Mouse (Mus musculus) liver, embryonic 12.5 days (tissue): ENCODE data around the gene Bsg. TPM values are rescaled to one million over a fixed set of nuclear protein-coding genes. Genes with fewer than 3 reads are reported as not detected.
A peak's percentile ranks its signal among the peaks of the same experiment; 100 is the strongest.
"Not testable (repeated sequence)": the region's sequence is repeated elsewhere in the genome, so short reads cannot be mapped to it uniquely, and the experiment has no call there.

Experiments used
- ATAC-seq: fragments of 200-750 bp; cut with Nextera tagmentation; 2 replicates; pipeline ENCODE4 v1.8.0; 2017; ENCODE audit warnings: moderate number of reproducible peaks, mild to moderate bottlenecking, moderate library complexity
- H3K27ac ChIP-seq: fragments of 300-500 bp; sonication (generic); 2 replicates; pipeline ENCODE4 v1.5.1; 2016; ENCODE audit warnings: mild to moderate bottlenecking
- H3K27me3 ChIP-seq: fragments of 300-500 bp; sonication (generic); replicated peaks from 2 replicates; pipeline ENCODE4 v1.6.1; 2016; ENCODE audit warnings: mild to moderate bottlenecking, moderate library complexity
- H3K36me3 ChIP-seq: fragments of 300-500 bp; sonication (generic); 2 replicates; pipeline ENCODE4 v1.6.1; 2016; ENCODE audit warnings: mild to moderate bottlenecking, moderate library complexity
- H3K4me1 ChIP-seq: fragments of 300-500 bp; sonication (generic); 2 replicates; pipeline ENCODE4 v1.6.1; 2016
- H3K4me2 ChIP-seq: fragments of 300-500 bp; sonication (generic); 2 replicates; pipeline ENCODE4 v1.6.1; 2016; ENCODE audit warnings: mild to moderate bottlenecking, moderate library complexity
- H3K4me3 ChIP-seq: fragments of 300-500 bp; sonication (generic); 2 replicates; pipeline ENCODE4 v1.5.1; 2016; ENCODE audit warnings: mild to moderate bottlenecking, moderate library complexity
- H3K9ac ChIP-seq: fragments of 300-500 bp; sonication (generic); 2 replicates; pipeline ENCODE4 v1.6.1; 2016; ENCODE audit warnings: mild to moderate bottlenecking, moderate library complexity
- H3K9me3 ChIP-seq: fragments of 300-500 bp; sonication (generic); replicated peaks from 2 replicates; pipeline ENCODE4 v1.6.1; 2016; ENCODE audit warnings: mild to moderate bottlenecking, moderate library complexity
- WGBS: fragments of 180-500 bp; shearing (Covaris S2); methylation state at CpG from one replicate; pipeline ENCODE4 v1.1.7; 2016; ENCODE audit not compliant: insufficient replicate concordance; 5-methylcytosine and 5-hydroxymethylcytosine counted together
- polyA plus RNA-seq: library from polyadenylated mRNA; unstranded; fragments of >200 nt; fragmentation: Nextera tagmentation; extraction: Ambion mirVana; gene quantifications from 2 replicates; pipeline ENCODE4 v1.2.1, GENCODE M21; 2016

Bsg gene
- polyA plus RNA-seq, 1 experiment from 2014 or later, result 1,045 TPM

GRCm38 (mm10) chr10:79740863-79741262, 36.6 kb downstream of the Bsg start:
- peaks cover 12% of the 10 kb centered on the region; the same call in 1 of the 2 replicates for H3K9me3 ChIP-seq
- 79% methylated on average over 11 of the region's 11 CpGs for WGBS
- H3K4me2 ChIP-seq, result no peak overlapping the region
- no peak overlapping the region for H3K9ac ChIP-seq
- no peak overlapping the region for H3K4me3 ChIP-seq
- peaks cover 8% of the 10 kb centered on the region for H3K4me1 ChIP-seq
- peaks cover 85% of the 10 kb centered on the region for H3K36me3 ChIP-seq
- no peak for ATAC-seq
- H3K27ac ChIP-seq, result no peak overlapping the region
- peaks cover 4% of the 10 kb centered on the region; the same call in 1 of the 2 replicates for H3K27me3 ChIP-seq

GRCm38 (mm10) chr10:79743161-79743560, 38.9 kb downstream of the Bsg start:
- H3K27me3 ChIP-seq, result no peaks in the 10 kb centered on the region
- 0 out of 2 replicates have a peak, but pooled peaks cover 8% of the 10 kb centered on the region for H3K9me3 ChIP-seq
- no peak overlapping the region for H3K9ac ChIP-seq
- H3K36me3 ChIP-seq, result peaks cover 62% of the 10 kb centered on the region
- H3K27ac ChIP-seq, result no peak overlapping the region
- ATAC-seq, result no peak
- no peak overlapping the region for H3K4me2 ChIP-seq
- 86% methylated on average over 11 of the region's 11 CpGs for WGBS
- H3K4me3 ChIP-seq, result no peak overlapping the region
- H3K4me1 ChIP-seq, result peaks cover 22% of the 10 kb centered on the region

GRCm38 (mm10) chr10:79743650-79744365, 39.5 kb downstream of the Bsg start:
- Histone ChIP-seq H3K27ac (no peak overlapping the region), H3K4me1 (peaks cover 22% of the 10 kb centered on the region), H3K36me3 (peaks cover 56% of the 10 kb centered on the region), H3K9ac (no peak overlapping the region), H3K4me3 (no peak overlapping the region), H3K9me3 (0 out of 2 replicates have a peak, but pooled peaks cover 8% of the 10 kb centered on the region), H3K4me2 (no peak overlapping the region), H3K27me3 (no peaks in the 10 kb centered on the region)
- no peak for ATAC-seq
- 83% methylated on average over 15 of the region's 15 CpGs for WGBS

- peak overlapping the region; percentile 71 for H3K4me3 ChIP-seq
- peak overlapping the region; percentile 72; the same call in 1 of the 2 replicates for H3K9ac ChIP-seq
- peaks cover 40% of the 10 kb centered on the region for H3K36me3 ChIP-seq
- WGBS, result 82% methylated on average over 3 of the region's 3 CpGs
- H3K27me3 ChIP-seq, result no peaks in the 10 kb centered on the region
- no peak for ATAC-seq
- no peak overlapping the region for H3K27ac ChIP-seq
- peaks cover 32% of the 10 kb centered on the region for H3K4me1 ChIP-seq
- H3K9me3 ChIP-seq, result no peaks in the 10 kb centered on the region
- peak overlapping the region; percentile 84 for H3K4me2 ChIP-seq
These were observed 41.1 kb downstream of the Bsg start for GRCm38 (mm10) chr10:79745411-79745810.

GRCm38 (mm10) chr10:79745898-79746773, 41.8 kb downstream of the Bsg start, which contains the start of gene Polrmt:
TSS of gene Polrmt (minus strand) at chr10:79746581.
- ATAC-seq, result peak; percentile 96
- H3K9me3 ChIP-seq, result no peaks in the 10 kb centered on the region
- H3K4me2 ChIP-seq, result peak within 1 kb of the TSS; percentile 84
- H3K9ac ChIP-seq, result peak within 1 kb of the TSS; percentile 72
- H3K4me1 ChIP-seq, result peaks cover 32% of the 10 kb centered on the region
- H3K27me3 ChIP-seq, result no peaks in the 10 kb centered on the region
- WGBS, result 3% methylated on average over 38 of the region's 38 CpGs
- H3K4me3 ChIP-seq, result peak within 1 kb of the TSS; percentile 71
- peaks cover 33% of the 10 kb centered on the region for H3K36me3 ChIP-seq
- H3K27ac ChIP-seq, result peak within 1 kb of the TSS; percentile 82

GRCm38 (mm10) chr10:79746774-79747151, 42.5 kb downstream of the Bsg start:
- peak overlapping the region; percentile 71 for H3K4me3 ChIP-seq
- H3K27me3 ChIP-seq, result peaks cover 6% of the 10 kb centered on the region
- H3K4me2 ChIP-seq, result peak overlapping the region; percentile 84
- ATAC-seq, result peak; percentile 80
- H3K9ac ChIP-seq, result peak overlapping the region; percentile 37; the same call in 1 of the 2 replicates
- H3K27ac ChIP-seq, result peak overlapping the region; percentile 82
- H3K36me3 ChIP-seq, result peaks cover 26% of the 10 kb centered on the region
- 25% methylated on average over 6 of the region's 6 CpGs for WGBS
- H3K9me3 ChIP-seq, result no peaks in the 10 kb centered on the region
- peaks cover 32% of the 10 kb centered on the region for H3K4me1 ChIP-seq

- Histone ChIP-seq H3K27me3 (peaks cover 10% of the 10 kb centered on the region), H3K4me2 (no peak overlapping the region), H3K36me3 (peaks cover 10% of the 10 kb centered on the region), H3K4me1 (peaks cover 32% of the 10 kb centered on the region), H3K4me3 (no peak overlapping the region), H3K9ac (no peak overlapping the region), H3K27ac (0 out of 2 replicates have a peak overlapping the region, but pooled peaks have one; percentile 33), H3K9me3 (no peaks in the 10 kb centered on the region)
- no peak for ATAC-seq
- 70% methylated on average over 6 of the region's 6 CpGs for WGBS
These were observed 44.2 kb downstream of the Bsg start for GRCm38 (mm10) chr10:79748496-79748895.

GRCm38 (mm10) chr10:79754856-79755516, 50.7 kb downstream of the Bsg start, which contains the start of gene Fgf22:
TSS of gene Fgf22 (plus strand) at chr10:79755076.
- Histone ChIP-seq H3K4me2 (peak within 1 kb of the TSS; percentile 74), H3K9ac (peak within 1 kb of the TSS; percentile 50)
- WGBS, result 7% methylated on average over 36 of the region's 36 CpGs

GRCm38 (mm10) chr10:79755854-79756253, 51.6 kb downstream of the Bsg start:
- 64% methylated on average over 3 of the region's 3 CpGs for WGBS
- Histone ChIP-seq H3K4me1 (peaks cover 13% of the 10 kb centered on the region), H3K9me3 (no peaks in the 10 kb centered on the region), H3K27ac (no peak overlapping the region), H3K27me3 (peaks cover 23% of the 10 kb centered on the region), H3K9ac (no peak overlapping the region), H3K36me3 (peaks cover 51% of the 10 kb centered on the region), H3K4me2 (no peak overlapping the region), H3K4me3 (no peak overlapping the region)
- no peak for ATAC-seq

More at GRCm38 (mm10) chr10:79754856-79755516, 50.7 kb downstream of the Bsg start, which contains the start of gene Fgf22:
- Histone ChIP-seq H3K36me3 (peaks cover 42% of the 10 kb centered on the region), H3K4me3 (peak within 1 kb of the TSS; percentile 35), H3K4me1 (peaks cover 14% of the 10 kb centered on the region), H3K9me3 (no peaks in the 10 kb centered on the region), H3K27ac (no peak within 1 kb of the TSS), H3K27me3 (peaks cover 23% of the 10 kb centered on the region)
- peak; percentile 85 for ATAC-seq

- no peak overlapping the region for H3K4me2 ChIP-seq
- no peaks in the 10 kb centered on the region for H3K9me3 ChIP-seq
- H3K4me3 ChIP-seq, result no peak overlapping the region
- ATAC-seq, result no peak
- H3K9ac ChIP-seq, result no peak overlapping the region
- H3K27me3 ChIP-seq, result peaks cover 18% of the 10 kb centered on the region
- 89% methylated on average over 24 of the region's 24 CpGs for WGBS
- no peak overlapping the region for H3K27ac ChIP-seq
- H3K36me3 ChIP-seq, result peaks cover 59% of the 10 kb centered on the region
- peaks cover 13% of the 10 kb centered on the region for H3K4me1 ChIP-seq
These were observed 52.4 kb downstream of the Bsg start for GRCm38 (mm10) chr10:79756660-79757059.

GRCm38 (mm10) chr10:79759675-79760074, 55.4 kb downstream of the Bsg start:
- not testable (repeated sequence) for H3K27ac ChIP-seq, H3K4me3 ChIP-seq, ATAC-seq, H3K4me2 ChIP-seq, H3K9ac ChIP-seq, H3K9me3 ChIP-seq
- H3K4me1 ChIP-seq, result peaks cover 29% of the 10 kb centered on the region
- H3K27me3 ChIP-seq, result peaks cover 13% of the 10 kb centered on the region; the same call in 1 of the 2 replicates
- WGBS, result 76% methylated on average over 1 of the region's 1 CpGs
- peaks cover 83% of the 10 kb centered on the region for H3K36me3 ChIP-seq
